Mouse (Mus musculus) fibroblast of lung, adult 2 months (primary cell): ENCODE measurements around the gene Gm20388.

Source experiments
- DNase-seq: peaks from one replicate; pipeline ENCODE4 v3.0.0-alpha.2; 2011; ENCODE audit warnings: low read depth

Gene Gm20388

GRCm38 (mm10) chr8:121730170-121730569, 1819.5 kb downstream of the Gm20388 start:
- no peak for DNase-seq

GRCm38 (mm10) chr8:121730646-121731045, 1820.0 kb downstream of the Gm20388 start:
- no peak for DNase-seq

GRCm38 (mm10) chr8:121731060-121731459, 1820.4 kb downstream of the Gm20388 start:
- DNase-seq = no peak

- DNase-seq = no peak
These were observed 1821.1 kb downstream of the Gm20388 start for GRCm38 (mm10) chr8:121731471-121732333.

- DNase-seq = no peak
These were observed 1821.7 kb downstream of the Gm20388 start for GRCm38 (mm10) chr8:121732334-121732665.

GRCm38 (mm10) chr8:121734262-121734661, 1823.6 kb downstream of the Gm20388 start:
- DNase-seq = no peak

DNA sequence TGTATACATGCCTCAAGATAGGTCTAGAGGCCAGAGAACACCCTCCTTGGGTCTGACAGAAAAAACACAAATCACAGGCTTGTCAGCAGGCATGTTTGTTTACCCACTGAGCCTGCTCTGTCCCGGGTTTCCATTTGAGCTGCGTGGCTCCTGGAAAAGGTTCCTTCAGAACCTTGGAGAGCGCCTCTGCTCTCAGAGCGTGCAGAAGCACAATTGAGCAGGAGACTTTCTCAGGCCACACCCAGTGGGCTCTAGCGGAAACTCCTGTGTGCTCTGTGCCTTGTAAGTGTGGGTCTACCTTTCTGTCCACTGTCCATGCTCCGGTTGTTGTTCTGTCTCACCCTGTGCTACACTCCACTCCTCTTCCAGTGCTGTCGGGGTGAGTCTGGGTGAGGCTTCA, 1825.6 kb downstream of the Gm20388 start:
- no peak for DNase-seq

DNA sequence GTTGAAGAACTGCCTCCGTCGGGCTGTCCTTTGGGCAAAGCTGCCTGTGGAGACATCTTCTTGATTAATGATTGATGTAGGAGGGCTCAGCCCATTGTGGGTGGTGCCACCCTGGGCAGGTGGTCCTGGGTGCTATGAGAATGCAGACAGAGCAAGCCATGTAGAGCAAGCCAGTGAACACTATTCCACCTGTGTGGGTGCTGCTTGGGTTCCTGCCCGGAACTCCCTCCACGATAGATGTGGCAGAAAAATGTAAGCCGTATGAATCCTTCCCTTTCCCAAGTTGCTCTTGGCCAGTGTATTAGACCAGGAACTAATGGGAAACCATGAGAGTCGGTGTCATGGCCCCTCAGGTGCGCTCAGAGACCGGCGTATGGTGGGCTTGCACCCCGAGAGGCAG, 1830.1 kb downstream of the Gm20388 start:
- DNase-seq = no peak

DNA sequence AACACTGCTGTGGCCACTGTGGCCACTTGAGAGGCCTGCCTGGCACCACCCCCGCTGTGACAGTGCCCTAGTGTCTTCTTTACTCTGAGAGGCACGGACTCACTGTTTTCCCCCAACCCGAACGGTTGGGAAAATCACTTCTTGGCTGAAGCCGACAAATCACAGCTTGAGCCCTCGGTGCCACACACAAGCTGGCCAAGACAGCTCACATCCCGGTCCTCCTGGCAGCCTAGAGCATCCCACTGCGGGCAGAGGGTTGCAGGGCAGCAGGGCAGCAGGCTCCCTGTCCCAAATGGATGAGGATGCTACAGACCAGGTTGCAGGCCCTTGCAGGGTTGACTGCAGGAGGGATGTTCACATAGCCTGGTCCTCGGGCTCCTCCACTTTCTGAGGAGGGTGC, 1838.9 kb downstream of the Gm20388 start:
- no peak for DNase-seq

DNA sequence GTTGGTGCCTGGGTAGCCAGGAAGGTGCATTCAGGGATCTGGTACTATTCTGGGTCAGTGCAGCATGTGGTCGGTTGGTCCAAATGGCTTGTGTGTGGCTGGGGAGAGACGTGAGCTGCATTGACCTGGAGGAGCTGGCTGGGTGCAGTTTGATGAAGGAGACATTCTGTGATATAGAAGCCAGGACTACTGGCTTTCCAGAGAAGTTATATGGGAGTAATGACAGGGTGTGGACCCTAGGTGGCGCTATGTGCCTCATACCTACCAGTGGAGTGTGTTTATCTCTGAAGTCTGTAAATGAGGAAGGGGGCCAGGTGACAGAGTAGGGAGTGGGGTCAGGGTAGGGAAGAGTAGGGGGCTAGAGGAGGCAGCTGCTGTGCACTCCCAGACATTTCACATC, 1839.9 kb downstream of the Gm20388 start:
- no peak for DNase-seq

- DNase-seq = peak; percentile 28
These were observed 1840.8 kb downstream of the Gm20388 start for GRCm38 (mm10) chr8:121751407-121751806.

DNA sequence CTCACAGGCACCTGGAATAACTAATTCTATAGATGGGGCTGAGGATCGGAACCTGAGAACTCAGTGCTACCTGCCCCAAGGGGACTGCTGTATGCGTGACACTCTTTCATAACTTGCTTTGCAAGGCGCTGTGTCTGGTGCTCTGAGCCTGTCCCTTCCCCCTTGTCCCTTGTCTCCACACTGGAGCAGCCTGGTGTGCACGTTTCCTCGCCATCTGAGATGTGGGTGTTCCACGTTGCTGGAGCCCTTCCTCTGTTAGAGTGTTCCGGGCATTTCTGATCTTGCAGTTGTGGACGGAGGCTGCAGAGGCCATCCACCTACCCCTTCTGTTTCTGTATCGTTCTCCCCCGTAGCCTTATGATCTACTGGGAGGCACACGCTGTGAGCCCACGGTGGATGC, 1847.8 kb downstream of the Gm20388 start:
- no peak for DNase-seq

DNA sequence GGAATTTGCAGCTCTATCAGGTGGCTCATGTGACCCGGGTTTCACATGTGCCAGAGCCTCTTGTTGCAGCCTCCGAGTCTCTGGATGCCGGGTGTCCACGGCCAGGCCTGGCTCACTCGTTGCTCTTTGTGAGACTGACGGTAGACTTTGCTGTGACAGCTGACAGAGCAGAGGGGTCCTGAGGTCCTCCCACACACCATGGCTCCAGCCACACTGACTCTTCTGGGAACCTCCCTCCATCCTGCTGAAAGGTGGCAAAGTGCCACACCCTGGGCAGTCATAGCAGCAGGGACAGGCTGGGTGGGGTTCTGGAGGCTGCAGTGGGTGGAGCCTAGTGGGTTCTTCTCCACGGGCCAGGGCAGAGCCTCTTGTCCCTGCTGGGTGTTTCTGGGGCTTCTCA, 1849.8 kb downstream of the Gm20388 start:
- no peak for DNase-seq

DNA sequence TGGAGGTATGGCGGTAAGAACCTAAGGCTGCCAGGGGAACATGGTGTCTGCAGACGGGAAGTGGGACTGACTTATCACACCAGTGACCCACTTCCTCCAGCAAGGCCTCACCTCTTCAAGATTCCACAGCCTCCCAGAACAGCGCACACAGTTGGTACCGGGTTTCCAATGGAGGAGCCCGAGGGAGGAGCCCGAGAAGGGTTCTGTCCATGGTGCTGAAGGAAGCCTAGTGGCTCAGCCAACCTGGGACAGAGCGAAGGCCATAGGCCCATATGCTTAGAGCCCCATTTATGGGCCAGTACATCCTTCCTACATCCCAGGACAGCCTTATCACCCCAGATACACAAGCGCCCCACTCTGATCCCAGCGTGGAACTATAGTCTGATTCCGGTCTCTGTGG, 1850.8 kb downstream of the Gm20388 start:
- DNase-seq = no peak

DNA sequence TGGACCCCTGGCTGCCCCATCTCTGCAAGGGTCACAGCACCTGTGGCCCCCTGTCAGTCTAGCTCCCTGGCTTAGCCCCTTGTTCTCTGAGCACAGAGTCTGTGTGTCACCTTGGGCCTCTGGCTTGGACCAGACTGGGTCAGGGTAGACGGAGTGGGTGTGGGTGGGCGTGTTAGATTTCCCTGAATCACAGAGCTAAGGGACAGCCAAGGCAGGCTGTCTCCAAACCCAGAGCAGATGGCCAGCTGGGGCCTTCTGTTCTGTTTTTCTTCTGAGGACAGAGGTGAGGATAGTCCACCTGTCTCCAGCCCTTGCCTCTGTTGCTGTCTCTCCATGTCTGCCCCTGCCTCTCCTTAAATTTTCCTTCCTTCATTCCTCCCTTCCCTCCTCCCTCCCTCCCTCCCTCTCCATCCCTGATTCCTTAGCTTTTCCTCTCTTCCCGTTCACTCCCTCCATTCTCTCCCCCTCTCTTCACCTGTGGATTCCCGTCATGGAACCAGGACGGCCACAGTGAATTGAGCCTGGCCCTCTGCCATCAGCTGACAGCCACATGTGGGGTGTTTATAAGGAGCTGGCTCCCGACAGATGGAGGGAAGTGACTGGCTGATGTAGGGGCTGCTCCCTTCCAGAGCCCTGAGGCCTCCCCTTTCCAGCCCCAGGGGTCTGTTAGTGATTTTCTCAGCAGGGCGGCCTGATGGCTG, 1852.5 kb downstream of the Gm20388 start:
- DNase-seq = no peak

DNA sequence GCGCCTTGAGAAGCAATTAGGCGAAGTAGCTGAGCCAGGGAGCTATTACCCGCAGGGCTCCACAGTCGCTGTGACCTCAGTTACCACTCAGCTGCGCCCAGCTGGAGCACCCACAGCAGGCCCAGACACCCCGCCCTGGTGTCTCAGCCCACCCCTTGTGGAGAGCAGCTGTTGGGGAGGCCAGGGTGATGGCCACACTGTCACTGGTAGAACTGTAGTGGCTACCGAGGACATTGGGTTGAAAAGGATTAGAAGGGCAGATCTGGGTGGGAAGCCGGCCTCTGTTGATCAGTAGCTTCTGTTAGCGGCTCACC, 1853.0 kb downstream of the Gm20388 start:
- DNase-seq = no peak

DNA sequence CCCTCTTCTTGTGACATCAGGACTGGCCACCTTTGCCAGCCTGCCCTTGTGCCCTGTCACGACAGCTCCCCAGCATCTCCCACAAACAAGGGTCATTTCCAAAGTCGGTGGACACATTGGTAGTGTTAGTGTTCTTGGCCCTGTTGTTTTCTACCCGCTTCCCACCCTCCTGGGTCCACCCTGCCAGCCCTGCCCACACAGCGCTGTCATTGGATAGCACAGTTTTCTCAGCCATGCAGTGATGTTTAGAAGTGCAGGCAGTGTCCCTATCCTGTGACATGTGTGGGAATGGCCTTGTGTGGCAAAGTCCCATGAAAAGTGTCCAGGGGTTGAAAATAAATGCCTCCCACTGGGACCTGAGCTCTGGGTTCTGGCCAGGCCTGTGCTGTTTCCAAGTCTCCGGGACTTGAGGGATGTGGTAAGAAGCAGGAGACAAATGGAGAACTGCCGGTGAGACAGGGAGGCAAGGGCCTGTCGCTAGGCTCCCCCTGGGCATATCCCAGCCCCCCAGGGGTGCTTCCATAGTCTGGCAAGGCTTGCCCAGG, 1855.0 kb downstream of the Gm20388 start:
- no peak for DNase-seq

- no peak for DNase-seq
These were observed 1858.5 kb downstream of the Gm20388 start for GRCm38 (mm10) chr8:121769095-121769494.

DNA sequence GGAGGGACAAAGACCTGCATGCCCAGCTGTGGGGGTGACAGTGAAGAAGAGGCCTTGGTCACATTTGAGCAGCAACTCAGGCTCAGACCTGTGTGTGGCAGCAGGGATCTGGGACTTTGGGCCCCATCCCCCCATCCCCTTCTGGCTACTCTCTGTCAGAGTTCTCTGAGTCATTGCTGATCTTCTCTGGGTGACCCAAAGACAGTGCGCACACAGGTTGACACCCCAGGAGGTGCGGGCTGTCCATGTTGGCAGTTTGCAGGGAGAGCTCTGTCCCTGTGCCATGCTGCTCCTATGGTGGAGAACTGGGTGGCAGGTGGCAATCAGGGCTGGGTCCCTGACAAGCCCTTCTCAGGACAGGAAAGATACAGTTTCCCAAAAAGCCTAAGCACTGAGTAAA, 1859.0 kb downstream of the Gm20388 start:
- DNase-seq = no peak

GRCm38 (mm10) chr8:121770845-121771752, 1860.5 kb downstream of the Gm20388 start:
- no peak for DNase-seq

GRCm38 (mm10) chr8:121773876-121774275, 1863.2 kb downstream of the Gm20388 start:
- DNase-seq = no peak

- no peak for DNase-seq
These were observed 1871.9 kb downstream of the Gm20388 start for GRCm38 (mm10) chr8:121782493-121782892.
